Mouse (Mus musculus) E14TG2a.4 (cell line): ENCODE results near the gene Olfr49.

Experiments used
- CTCF ChIP-seq: conservative IDR thresholded peaks from 2 replicates; pipeline ENCODE4 v1.5.1; 2014; ENCODE audit warnings: low read length
- NANOG ChIP-seq: IDR thresholded peaks from 2 replicates; pipeline ENCODE4 v1.6.1; 2014; ENCODE audit warnings: borderline replicate concordance, low read length, mixed read lengths
- POU5F1 ChIP-seq: IDR thresholded peaks from 2 replicates; pipeline ENCODE4 v1.6.1; 2014; ENCODE audit warnings: low read length, borderline replicate concordance

GRCm38 (mm10) chr14:54329201-54329600, 44.5 kb upstream of the Olfr49 start:
- TF ChIP-seq CTCF = no peak
- TF ChIP-seq NANOG = no peak
- TF ChIP-seq POU5F1 = no peak
